Mouse (Mus musculus) MEL (cell line): Measurements from ENCODE around the gene Rangap1.
"Not testable (repeated sequence)": the region's sequence is repeated elsewhere in the genome, so short reads cannot be mapped to it uniquely, and the experiment has no call there.

ENCODE experiments used
- CTCF ChIP-seq, 3 experiments: IDR thresholded peaks in 2 of 3; conservative IDR thresholded peaks in 1 of 3; 2 replicates each; pipeline ENCODE4 v1.5.1; 2011 to 2012; ENCODE audit warnings: low read length in 3 of 3, low read depth in 2 of 3, mild to moderate bottlenecking in 2 of 3, improper control_type of control experiment in 1 of 3, inconsistent platforms in 1 of 3, mixed read lengths in 1 of 3, moderate library complexity in 1 of 3; ENCODE audit not compliant: control insufficient read depth in 1 of 3, insufficient read depth in 1 of 3, poor library complexity in 1 of 3, severe bottlenecking in 1 of 3
- POLR2AphosphoS2 ChIP-seq: IDR thresholded peaks from 2 replicates; pipeline ENCODE4 v1.6.1; 2011; ENCODE audit warnings: low read length, improper control_type of control experiment

DNA sequence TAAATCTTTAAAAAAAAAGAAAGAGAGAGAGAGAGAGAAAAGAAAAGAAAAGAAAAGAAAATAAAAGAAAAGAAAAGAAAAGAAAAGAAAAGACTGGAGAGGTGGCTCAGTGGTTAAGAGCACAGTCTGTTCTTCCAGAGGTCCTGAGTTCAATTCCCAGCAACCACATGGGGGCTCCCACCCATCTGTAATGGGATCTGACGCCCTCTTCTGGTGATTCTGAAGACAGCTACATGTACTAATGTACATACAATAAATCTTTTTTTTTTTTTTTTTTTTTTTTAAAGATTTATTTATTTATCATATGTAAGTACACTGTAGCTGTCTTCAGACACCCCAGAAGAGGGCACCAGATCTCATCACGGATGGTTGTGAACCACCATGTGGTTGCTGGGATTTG, 3.0 kb downstream of the Rangap1 start:
- TF ChIP-seq POLR2AphosphoS2 = not testable (repeated sequence)
- TF ChIP-seq CTCF (IDR thresholded peaks at IDR 0.05 in 2 of 3, conservative IDR thresholded peaks at IDR 0.05 in 1 of 3; ENCODE audit: control insufficient read depth in 1 of 3, insufficient read depth in 1 of 3, low read depth in 2 of 3, low read length in 3 of 3, poor library complexity in 1 of 3, severe bottlenecking in 1 of 3) = peak in 2 of 3 experiments; percentile 43 to 45; a peak in 4 of 6 replicates
